Mouse (Mus musculus) megakaryocyte, adult 5-6 weeks (primary cell): ENCODE results near the gene Tph2. TPM values are rescaled to one million over a fixed set of nuclear protein-coding genes. Genes with fewer than 3 reads are reported as not detected.

ENCODE experiments used
- total RNA-seq, 2 experiments: library from RNA; stranded (forward) in 1 of 2; stranded (reverse) in 1 of 2; fragments of 153-499, 151-499 nt in 1 of 2; fragments of 221-1000, 200-1000 nt in 1 of 2; gene quantifications; 2 replicates each; pipeline versions ENCODE4 v1.2.3 to v1.2.4; 2015 to 2017

The Tph2 gene
- total RNA-seq, 2 experiments from 2014 or later = not detected

Other genes with a start within 250 kb of the Tph2 start
- gene Tbc1d15, start 66.4 kb upstream of the Tph2 start, total RNA-seq (2015) = 57.4 and 60.6 TPM in 2 replicates
- 30.3 and 54.2 TPM in 2 replicates for gene Tbc1d15, start 66.4 kb upstream of the Tph2 start, total RNA-seq (2017)
- 88.2 and 97.4 TPM in 2 replicates for gene Rab21, start 130.6 kb upstream of the Tph2 start, total RNA-seq (2015)
- gene Rab21, start 130.6 kb upstream of the Tph2 start, total RNA-seq (2017) = 49.3 and 53.4 TPM in 2 replicates
- 16.6 and 22.8 TPM in 2 replicates for gene Tmem19, start 177.5 kb upstream of the Tph2 start, total RNA-seq (2015)
- 20.2 and 25.6 TPM in 2 replicates for gene Tmem19, start 177.5 kb upstream of the Tph2 start, total RNA-seq (2017)
- gene Thap2, start 199.4 kb upstream of the Tph2 start, total RNA-seq (2015) = 5.5 and 5.8 TPM in 2 replicates
- 5.6 and 5.7 TPM in 2 replicates for gene Thap2, start 199.4 kb upstream of the Tph2 start, total RNA-seq (2017)
- gene Zfc3h1, start 199.9 kb upstream of the Tph2 start, total RNA-seq (2015) = 56.7 and 65.8 TPM in 2 replicates
- 46.7 and 47.7 TPM in 2 replicates for gene Zfc3h1, start 199.9 kb upstream of the Tph2 start, total RNA-seq (2017)